Mouse (Mus musculus) myocyte (in vitro differentiated cells): ENCODE measurements at regions not wholly inside any gene's neighbourhood (a gene's known extent, or its start where the extent isn't known, plus 50 kb on each side); places are given as distances from the start of the nearest gene placed in this dataset.

Experiments used
- E2F4 ChIP-seq: IDR thresholded peaks from one replicate; pipeline ENCODE4 v1.6.1; 2011; ENCODE audit warnings: mild to moderate bottlenecking, control low read depth, moderate library complexity; ENCODE audit not compliant: insufficient read depth
- MAX ChIP-seq: IDR thresholded peaks from one replicate; pipeline ENCODE4 v1.6.1; 2011; ENCODE audit warnings: low read depth, mild to moderate bottlenecking, control low read depth
- MYOD1 ChIP-seq, 3 experiments: IDR thresholded peaks; one replicate each; pipeline ENCODE4 v1.6.1; 2011; ENCODE audit warnings: control low read depth in 2 of 3, low read depth in 2 of 3, mild to moderate bottlenecking in 2 of 3, moderate library complexity in 1 of 3; ENCODE audit not compliant: insufficient read length in 2 of 3, control insufficient read depth in 1 of 3
- MYOG ChIP-seq, 3 experiments: IDR thresholded peaks; one replicate each; pipeline ENCODE4 v1.6.1; 2011; ENCODE audit warnings: control low read depth in 2 of 3, low read depth in 2 of 3, mild to moderate bottlenecking in 2 of 3; ENCODE audit not compliant: insufficient read length in 2 of 3, control insufficient read depth in 1 of 3, insufficient read depth in 1 of 3
- POLR2A ChIP-seq: IDR thresholded peaks from one replicate; pipeline ENCODE4 v1.6.1; 2011; ENCODE audit warnings: low read depth, mild to moderate bottlenecking, control low read depth, moderate library complexity; ENCODE audit not compliant: insufficient read length
- POLR2AphosphoS2 ChIP-seq: IDR thresholded peaks from one replicate; pipeline ENCODE4 v1.6.1; 2011; ENCODE audit warnings: low read depth, control low read depth; ENCODE audit not compliant: insufficient read length
- REST ChIP-seq: IDR thresholded peaks from one replicate; pipeline ENCODE4 v1.6.1; 2011; ENCODE audit warnings: mild to moderate bottlenecking, control low read depth, moderate library complexity; ENCODE audit not compliant: insufficient read depth, insufficient read length
- SRF ChIP-seq: IDR thresholded peaks from one replicate; pipeline ENCODE4 v1.6.1; 2011; ENCODE audit warnings: low read depth; ENCODE audit not compliant: control insufficient read depth, insufficient read length
- TCF12 ChIP-seq: IDR thresholded peaks from one replicate; pipeline ENCODE4 v1.6.1; 2011; ENCODE audit warnings: mild to moderate bottlenecking, control low read depth; ENCODE audit not compliant: poor library complexity, insufficient read depth, severe bottlenecking
- TCF3 ChIP-seq: IDR thresholded peaks from one replicate; pipeline ENCODE4 v1.6.1; 2011; ENCODE audit warnings: low read depth, control low read depth; ENCODE audit not compliant: insufficient read length
- USF1 ChIP-seq: IDR thresholded peaks from one replicate; pipeline ENCODE4 v1.6.1; 2011; ENCODE audit warnings: low read depth, mild to moderate bottlenecking, control low read depth, moderate library complexity

DNA sequence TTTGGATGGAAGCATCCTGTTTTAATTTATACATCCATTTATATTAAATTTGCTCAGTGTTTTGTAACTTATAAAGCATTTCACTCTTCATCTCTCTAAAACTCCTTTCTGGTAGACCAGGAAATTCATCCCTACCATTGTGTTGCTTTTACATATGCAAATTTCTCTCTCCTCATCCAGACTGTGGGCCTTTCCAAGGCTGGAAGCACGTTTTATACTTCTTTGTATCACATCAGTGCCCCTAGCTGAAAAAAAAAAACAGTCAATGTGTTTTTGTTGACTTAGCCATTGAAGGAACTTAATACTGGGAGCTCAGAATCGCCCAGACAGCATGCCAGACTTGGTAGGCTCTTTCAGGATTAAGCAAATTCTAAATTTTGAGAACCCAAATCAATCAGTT is 174.9 kb upstream of the Gm6793 start:
- TF ChIP-seq E2F4 (no peak), MAX (no peak), POLR2A (no peak), MYOG (IDR thresholded peaks at IDR 0.05; ENCODE audit: control insufficient read depth in 1 of 3, insufficient read depth in 1 of 3, insufficient read length in 2 of 3, low read depth in 2 of 3) (no peak), TCF12 (no peak), MYOD1 (IDR thresholded peaks at IDR 0.05; ENCODE audit: control insufficient read depth in 1 of 3, insufficient read length in 2 of 3, low read depth in 2 of 3) (no peak), TCF3 (no peak), POLR2AphosphoS2 (no peak), USF1 (no peak), SRF (no peak), REST (no peak)
